Mouse (Mus musculus) thymus, postnatal 14 days (tissue): ENCODE measurements around the gene Pcp4l1.

Experiments
- DNase-seq: peaks from one replicate; pipeline ENCODE4 v3.0.0; 2021

The Pcp4l1 gene

DNA sequence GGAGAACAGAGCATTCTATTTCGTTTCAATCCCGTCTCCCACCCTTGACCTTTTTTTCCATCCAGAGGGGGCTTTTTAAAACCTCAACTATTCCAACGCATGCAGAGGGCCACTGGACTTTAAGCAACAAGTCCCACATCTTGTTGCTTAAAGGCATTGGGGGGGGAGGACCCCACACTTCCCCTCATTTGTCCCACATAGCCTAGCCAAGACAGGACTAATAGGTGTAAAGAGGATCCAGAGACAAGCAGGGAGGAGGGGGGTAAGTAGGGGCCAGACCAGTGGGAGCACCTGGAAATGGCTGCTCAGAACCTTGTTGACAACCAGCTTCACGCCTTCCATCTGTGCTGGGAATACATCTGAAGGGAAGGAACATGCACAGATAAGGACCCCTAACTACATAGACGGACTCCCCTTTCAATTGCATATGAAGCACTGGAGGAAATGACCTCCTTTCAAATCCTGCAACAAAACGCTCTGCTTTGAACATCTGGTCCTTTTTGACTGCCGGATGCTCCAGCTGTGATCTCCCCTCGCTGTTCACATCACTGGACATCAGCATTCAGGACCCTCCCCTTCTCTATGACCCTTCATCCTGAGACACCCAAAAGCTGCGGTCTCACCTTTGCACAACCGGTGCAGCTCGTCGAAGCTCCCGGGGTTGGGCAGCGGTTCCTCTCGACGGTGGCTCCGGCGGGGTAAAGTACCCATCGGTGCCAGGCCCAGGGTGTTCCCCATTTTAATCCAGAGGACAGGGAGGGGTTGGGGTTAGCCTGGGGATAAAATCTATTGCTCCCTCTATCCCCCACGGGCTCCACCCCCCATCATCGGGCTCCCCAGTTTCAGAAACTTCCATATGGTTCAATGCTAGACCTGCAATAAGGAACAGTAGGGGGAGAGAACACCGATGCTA is 25.5 kb upstream of the Pcp4l1 start:
- no peak for DNase-seq

DNA sequence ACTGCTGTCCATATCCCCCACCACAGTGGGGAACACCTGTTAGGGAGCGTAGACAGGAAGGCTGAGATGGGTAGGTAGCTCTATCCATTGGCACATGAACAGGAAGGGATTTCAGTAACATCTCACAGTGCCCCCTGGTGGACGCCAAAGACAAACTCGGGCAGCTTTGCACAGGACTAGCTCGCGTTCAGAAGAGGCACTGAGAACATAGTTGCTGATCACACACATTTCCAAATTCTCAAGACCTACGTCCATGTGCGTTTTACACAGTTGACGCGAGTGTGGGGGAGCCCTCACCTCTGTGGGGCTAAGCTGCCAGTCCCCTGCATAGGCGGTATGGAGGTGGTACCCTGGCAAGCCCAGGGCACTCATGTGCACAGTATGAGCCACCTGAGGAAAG is 24.8 kb upstream of the Pcp4l1 start:
- DNase-seq = peak; percentile 82

DNA sequence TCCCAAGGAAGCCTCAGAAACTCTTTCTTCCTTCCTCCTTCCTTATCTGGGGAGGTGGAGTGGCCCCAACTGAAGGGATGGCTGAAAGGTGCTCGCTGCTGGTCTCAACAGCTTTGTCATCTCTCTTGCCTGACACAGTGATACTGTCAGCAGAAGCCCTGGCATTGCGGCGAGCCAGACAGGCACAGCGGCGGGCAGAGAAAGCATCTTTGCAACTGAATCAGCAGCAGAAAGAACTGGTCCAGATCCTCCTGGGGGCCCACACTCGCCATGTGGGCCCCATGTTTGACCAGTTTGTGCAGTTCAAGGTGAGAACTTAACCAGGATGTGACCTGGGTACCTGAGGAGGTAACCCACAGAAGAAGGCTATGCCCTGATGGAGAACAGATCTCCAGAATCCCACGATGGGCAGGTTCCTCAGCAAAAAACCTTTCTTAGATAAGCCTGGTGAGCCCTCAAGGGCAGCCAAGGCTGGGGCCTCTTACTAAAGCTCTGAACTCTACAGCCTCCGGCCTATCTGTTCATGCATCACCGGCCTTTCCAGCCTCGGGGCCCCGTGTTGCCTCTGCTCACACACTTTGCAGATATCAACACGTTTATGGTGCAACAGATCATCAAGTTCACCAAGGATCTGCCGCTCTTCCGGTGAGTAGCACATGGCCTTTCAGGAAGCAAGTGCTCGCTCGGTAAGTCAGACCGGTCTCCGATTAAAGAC is 20.3 kb upstream of the Pcp4l1 start:
- no peak for DNase-seq

DNA sequence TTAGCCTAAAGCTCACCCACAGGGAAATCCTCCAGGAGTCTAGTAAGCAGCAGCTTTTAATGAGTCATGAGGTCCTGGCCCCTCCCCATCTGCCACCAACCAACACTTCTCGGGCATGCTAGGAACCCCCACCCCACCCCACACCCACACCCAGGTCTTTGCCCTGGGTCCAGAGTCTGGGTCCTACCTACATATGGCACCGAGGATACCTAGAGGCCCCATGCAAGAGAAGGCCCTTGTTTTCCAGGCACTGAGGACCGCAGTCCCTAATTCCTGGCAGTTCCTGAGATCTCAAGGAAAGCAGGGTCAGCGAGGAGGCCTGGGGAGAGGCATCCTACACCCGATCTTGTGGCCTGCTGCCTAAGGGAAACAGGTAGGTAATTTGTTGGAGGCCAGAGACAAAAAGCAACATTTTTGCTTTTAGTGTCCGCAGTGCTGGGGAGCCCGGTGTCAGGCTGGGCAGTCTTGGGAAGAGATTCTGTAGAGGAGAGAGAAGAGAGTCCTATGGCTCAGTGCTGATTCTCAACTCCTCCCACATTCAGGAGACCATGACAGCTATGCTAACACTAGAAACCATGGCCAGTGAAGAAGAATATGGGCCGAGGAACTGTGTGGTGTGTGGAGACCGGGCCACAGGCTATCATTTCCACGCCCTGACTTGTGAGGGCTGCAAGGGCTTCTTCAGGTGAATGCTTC is 17.9 kb upstream of the Pcp4l1 start, which contains the start of gene Nr1i3:
Gene Nr1i3 (plus strand): TSS at position 170 of the 696 bp plus-strand sequence.
- no peak for DNase-seq

DNA sequence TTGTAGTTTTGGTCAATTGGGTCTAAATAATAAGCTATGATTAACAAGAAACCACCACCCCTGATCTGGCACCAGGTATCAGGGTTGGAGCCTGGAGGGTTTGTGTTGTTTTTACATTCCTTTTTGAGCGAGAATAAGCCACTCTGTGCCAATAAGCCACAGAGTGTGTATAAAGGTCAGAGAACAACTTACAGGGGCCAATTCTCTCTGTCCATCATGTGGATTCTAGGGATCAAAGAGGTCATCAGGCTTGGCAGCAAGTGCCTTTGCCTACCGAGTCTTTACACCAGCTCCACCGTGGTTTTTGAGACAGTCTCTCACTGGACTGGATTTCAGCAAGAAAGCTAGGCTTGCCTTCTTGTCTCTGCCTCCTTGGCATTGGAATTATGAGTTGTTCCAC is 16.8 kb upstream of the Pcp4l1 start:
- DNase-seq = no peak

DNA sequence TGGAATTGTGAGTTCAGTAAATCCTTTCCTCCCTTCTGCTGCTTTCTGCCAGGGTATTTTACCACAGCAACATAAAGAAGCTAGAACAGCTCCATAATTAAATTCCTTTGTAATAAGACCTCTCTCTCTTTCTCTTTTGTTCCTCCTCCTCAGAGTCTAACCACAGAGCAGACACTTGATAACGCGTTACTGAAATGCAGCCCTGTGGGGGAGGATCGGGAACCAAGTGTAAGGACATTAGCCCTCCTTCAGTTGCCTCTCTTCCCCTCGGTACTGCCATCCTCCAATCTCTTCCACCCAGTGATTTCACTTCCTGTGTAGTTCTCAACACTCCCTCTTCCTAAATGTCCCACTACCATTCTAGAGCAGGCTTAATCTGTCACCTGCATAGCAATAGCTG is 13.3 kb upstream of the Pcp4l1 start:
- DNase-seq = no peak

DNA sequence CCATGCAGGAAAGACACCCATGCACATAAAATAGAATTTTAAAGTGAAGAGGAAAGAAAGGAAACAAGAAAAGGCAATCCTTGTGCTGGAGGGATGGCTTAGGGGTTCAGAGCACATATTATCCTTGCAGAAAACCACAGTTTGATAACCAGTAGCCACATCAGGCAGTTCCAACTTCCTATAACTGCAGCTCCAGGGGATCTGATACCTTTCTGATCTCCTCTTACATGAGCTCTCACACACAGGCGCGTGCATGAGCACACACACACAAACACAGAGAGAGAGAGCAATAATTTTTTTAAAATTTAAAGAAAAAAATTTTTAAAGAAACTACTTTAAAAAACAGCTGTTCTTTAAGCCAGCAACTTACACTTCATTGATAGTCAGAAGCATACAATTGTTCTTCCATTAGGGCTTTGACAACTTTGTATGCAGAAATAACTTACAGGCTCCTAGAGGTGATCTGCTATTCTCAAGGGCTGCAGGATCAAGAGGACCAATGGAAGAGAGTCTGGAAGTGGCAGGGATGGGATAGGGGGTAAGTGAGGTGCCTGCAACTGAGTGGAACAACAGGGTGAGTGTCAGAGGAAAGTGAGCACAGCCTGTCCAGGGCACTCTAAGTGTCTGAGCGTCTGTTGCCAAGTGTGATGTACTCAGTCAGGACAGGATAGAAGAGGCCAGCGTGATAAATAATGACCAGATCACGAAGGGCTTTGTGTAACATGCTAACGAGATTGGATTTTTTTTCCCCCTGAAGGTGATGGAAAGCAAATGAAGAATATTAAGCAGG is 9.8 kb upstream of the Pcp4l1 start:
- no peak for DNase-seq

DNA sequence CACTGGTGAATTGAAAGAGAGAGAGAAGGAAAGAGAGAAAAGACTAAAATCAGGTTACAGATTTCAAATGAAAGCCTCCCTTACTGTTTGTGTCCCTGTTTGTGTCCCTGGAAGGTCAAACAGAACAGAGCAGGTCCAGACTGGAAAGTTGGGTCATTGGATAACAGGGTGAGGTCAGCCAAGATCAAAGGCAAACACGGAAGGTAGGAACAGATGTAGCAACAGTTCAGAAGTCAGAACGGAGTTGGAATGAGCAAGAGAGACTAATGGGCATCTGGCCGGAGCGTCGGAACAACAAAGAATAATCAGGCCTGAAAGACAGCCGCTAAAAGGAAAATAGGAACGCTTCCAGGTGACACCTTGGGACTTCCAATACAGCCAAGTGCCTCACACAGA is 8.2 kb upstream of the Pcp4l1 start:
- DNase-seq = no peak

DNA sequence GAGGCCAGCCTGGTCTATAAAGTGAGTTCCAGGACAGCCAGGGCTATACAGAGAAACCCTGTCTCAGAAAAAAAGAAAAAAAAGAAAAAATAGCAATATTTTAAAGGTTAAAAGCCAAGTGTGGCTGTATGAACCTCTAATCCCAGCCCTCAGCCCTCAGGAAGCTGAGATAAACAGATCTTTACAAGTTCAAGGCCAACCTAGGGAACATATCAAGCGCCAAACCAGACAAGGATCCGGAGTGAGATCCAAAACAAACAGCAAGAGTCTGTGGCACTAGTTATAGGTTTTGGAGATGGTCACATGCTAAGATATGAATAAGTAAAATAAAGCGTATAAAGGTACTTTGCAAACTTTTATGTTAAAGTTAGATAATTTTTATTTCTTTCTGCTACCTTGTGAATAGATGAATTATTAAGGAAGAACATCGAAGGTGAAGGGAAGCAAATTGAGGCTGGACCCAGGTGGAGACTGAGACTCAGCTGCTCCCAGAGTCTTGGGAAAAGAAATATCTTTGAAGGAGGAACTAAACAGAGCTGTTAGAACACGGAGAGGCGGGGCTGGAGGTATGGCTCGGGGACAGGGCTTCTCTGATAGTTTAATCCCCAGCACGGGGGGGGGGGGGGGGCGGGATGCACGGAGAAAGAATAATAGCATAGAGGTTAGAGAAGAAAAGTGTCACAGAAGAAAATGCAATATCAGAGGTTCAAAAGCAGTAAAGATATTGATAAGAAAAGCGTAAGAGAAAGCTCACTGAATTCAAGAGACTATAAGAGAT is 7.6 kb upstream of the Pcp4l1 start:
- no peak for DNase-seq

DNA sequence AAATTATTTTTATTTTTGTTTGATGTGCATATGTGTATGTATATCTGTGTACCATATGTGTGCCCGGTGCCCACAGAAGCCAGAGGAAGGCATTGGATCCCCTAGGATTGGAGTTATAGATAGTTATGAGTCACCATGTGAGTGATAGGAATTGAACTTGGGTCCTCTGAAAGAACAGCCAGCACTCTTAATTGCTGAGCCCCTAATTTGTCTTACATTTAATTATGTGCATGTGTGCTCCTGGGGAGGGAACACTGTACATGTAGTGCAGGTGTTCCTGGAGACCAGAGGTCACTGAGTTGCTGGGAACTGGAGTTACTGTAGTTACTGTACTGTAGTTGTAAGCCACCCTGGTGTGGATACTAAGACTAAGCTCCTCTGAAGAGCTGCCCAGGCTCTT is 4.7 kb upstream of the Pcp4l1 start:
- no peak for DNase-seq

DNA sequence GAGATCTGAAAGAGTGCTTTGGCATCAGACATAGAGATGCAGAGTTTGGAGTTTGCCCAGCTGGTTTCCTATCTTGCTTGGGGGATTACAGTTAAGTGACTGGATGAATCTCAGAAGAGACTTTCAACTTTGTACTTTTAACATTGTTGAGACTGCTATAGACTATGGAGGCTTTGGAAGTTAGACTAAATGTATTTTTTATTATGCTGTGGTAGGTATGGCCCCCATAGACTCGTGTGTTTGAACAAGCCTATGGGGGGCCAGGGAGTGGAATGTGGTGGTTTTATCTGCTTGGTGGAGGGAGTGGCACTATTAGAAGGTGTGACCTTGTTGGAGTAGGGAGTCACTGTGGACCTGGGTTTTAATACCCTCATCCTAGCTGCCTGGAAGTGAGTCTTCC is 3.5 kb upstream of the Pcp4l1 start:
- DNase-seq = no peak

DNA sequence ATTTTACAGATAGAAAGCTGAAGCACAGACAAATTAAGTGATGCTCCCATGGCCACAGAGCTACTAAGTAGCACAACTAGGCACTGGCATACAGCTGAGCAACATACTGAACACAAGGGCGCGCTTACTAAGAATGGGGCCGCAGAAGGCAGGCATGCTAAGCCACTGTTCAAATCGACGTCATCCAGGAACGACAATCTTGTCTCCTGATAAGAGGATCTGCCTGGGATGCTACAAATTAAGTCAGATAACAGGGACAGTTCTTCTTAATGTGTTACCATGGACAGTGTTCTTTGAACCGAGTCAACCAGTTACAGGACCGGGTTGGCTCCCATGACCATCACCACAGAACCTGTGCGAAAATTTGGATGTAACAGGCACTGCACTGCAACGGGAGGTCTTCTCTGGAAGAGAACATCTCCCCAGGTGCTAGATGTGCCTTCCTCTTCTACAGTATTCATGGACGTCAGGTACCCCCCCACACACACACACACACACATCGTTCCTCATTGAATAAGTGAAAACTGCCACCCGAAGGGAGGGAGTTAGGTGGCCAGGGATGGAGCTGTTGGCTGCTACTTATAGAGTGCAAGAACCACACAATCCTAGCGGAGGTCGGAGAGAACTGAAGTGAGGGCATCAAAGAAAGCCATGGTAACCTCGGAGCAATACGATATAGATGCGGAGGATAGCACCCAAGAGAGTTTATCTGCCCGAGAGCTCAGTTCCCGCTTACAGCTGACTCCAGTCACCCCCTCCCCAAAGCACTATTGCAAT is 834 bp downstream of the Pcp4l1 start:
- DNase-seq = no peak

DNA sequence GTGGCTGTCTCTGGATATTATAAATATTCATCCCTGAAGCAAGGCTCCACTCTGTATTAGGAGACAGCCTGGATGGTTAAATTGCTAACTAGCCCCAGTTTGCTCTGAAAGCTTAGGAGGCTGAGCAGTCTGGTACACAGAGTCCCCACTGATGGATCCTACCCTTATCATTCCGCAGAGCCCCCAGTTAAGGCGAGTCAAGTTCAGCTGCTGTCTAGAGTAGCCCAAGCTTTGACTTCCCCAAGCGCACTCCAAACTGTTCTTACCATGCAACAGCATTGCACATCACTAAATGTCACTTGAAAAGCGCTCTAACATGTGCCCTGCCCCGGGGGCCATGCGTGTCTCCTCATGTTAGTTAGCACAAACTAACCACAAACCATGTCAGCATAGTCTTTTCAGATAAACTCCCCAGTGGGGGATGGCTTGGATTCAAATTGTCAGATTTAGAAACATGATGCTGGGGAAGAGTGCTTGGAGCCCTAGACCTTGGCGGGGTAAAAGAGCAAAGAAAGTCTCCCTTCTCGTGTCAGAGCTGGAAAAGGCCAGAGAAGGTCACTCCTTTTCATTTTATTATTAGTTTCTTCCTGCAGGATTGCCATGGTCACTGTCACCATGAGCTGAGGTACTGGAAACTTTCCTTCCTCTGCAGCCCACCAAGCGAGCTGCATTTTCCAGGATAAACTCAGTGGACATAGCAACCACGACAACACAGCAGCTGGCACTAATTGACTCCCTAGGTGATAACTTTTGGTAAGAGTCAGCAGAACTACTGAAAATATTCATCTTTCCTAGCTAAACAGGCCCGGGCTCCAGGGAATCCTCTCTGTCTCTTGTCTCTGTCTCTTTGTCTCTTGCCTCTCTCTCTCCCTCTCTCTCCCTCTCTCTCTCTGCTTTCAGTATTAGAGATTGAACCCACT is 1.9 kb downstream of the Pcp4l1 start:
- DNase-seq = no peak

DNA sequence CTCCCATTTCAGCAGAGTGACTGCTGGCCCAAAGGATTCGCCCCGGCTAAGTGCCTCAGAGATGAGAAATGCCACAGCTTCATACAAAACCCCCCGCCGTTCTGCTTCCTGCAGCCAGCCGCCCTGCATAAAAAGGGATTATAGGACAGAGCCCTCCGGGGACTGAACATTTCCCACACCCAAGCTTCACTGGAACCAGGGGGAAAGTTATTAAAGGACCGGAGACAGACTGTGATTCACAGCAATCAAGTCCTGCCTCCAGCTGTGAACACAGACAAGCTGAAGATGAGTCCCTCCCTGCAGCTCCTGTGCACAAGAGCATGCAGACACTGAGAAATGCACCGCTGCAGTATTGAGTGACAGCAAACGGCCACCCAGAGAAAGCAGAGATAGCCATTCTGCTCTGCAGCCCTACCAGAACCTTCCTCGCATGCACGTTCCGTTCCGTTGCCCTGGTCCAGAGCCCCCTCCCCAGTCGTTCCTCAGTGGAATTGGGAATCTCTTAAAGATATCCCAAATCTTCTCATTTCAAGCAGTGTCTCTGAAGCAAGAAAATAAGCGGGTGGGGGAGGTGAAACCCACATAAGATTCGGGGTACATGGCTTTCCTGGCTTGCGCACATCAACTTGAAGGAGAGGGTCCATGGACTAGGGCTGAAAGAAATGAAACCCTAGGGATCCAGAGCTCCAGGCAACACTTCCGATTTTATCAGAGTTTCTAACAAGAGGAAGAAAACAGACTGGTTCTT is 2.8 kb downstream of the Pcp4l1 start:
- no peak for DNase-seq

DNA sequence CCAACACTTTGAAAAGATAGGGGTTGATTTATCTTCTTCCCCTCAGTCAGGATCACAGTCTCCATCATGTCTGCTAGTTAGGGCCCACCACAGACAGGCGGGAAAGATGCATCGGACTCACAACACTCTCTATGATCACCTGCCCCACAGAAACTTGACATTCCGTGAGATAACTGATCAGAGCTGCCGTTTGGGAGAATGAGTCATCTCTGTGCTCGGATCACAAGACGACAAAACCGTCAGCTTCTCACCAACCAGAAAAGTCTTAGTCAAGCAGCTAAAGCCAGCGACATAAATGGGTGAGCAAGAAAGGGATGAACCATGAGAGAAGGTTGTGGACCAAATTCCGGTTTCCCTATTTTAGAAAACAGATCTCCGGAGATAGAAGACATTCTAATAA is 3.8 kb downstream of the Pcp4l1 start:
- no peak for DNase-seq

DNA sequence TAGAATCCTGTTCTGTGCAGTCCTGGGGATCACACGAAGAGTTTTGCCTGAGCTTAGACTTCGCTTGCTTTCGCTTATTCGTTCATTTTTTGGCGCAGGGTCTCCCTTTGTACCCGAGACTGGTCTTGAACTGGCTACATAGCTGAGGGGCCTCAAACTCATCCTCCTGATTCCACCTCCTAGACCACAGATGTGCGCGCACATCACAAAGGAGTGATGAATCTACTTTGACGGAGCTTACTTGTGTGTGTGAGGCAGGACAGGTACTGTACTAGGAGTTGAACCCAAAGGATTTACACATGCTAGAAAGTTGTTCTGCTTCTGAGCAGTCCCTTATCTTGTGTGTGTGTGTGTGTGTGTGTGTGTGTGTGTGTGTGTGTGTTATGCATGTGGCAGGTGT is 5.2 kb downstream of the Pcp4l1 start:
- DNase-seq = no peak

DNA sequence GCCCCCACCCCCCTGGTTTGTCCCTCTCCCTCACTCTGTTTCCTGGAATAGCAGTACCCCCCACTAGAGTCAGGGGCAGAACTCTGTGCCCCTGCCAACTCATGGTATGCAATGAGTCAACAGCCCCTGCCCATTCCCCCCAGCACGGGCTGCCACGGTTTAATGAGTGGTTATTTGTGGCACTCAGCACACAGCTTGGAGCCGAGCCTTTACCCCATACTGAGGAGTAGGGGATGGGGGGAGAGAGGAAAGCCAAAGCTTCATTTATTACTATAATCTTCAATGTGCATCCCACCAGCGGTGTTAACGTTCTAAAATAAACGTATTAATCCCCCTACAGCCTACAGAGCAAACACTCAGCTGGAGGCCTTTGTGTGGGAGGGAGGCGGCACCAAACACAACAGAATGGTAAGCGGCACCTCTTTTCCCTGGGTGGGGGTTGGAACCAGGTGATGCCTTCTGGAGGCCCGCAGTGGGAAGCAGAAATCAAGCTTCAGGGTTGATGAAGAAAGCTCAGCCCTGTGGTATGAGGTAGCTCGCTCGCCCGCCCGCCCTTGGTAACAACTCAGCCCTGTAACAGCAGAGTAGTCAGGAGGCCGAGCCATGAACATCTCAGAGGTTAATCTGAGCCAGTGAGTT is 6.5 kb downstream of the Pcp4l1 start:
- no peak for DNase-seq

DNA sequence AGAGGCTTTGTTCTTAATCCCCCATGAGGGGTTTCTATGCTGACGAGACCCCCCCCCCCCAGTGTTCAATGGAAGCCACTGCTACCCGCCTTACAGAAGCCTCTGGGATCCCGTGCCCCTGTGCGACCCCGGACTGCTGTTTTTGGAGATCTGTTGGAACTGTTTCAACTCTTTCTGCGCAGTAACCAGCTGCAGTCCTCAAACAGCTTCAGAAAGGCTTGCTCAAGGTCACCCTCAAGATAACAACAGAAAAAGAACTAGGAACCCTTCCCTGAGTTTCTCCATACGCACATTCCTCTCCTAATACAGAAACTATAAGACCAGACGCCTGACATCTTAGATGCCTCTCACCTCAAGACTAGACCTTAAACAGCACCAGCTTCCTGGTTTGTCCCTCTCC is 7.0 kb downstream of the Pcp4l1 start:
- DNase-seq = no peak
